17 mouse cellular contexts compared by ENCODE assay signal in the genomic region with DNA sequence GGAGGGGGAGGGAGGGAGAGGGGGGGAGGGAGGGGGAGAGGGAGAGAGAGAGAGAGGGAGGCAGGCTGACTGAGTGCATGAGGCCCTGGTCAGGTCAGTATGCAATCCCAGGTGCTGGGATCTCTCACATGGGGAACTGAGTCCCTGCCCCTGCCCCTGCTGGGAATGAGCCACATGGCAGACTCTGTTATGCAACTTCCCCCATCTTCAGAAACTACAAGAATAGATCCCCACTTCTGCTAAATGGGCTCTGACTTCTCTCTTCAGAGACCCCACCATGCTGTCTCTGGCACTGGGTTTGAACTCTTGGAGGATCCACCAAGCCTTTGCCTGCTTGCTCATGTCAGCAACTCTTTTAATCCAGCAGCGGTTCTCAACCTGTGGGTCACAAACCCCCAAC. TPM values are rescaled to one million over a fixed set of nuclear protein-coding genes. Genes with fewer than 3 reads are reported as not detected.
DNase-seq lines count a peak whose midpoint lies in the region; ATAC-seq and TF ChIP-seq lines count a peak whose summit lies in the region.
"Had no signal": no experiment of that assay in that cellular context is flagged by ENCODE, and none has a peak within 500 bp of the region (broad histone marks: within the 10 kb centered on the region; RNA-seq: fewer than 3 reads in every experiment).

No protein-coding gene starts in this region.

- H3K79me2 ChIP-seq in MEL (ENCODE audit: control insufficient read depth, insufficient read depth, low read length, poor library complexity): no peaks in the 10 kb centered on the region
- peaks cover 3% of the 10 kb centered on the region; the same call in 1 of the 2 replicates for H3K79me2 ChIP-seq in liver, adult 2 months (ENCODE audit: control insufficient read depth, insufficient read depth, low read length)

- no peak for TF ChIP-seq EP300 in MEL (IDR thresholded peaks at IDR 0.05; ENCODE audit: low read depth in 1 of 2, low read length in 2 of 2)

- no peak overlapping the region for H3K27ac ChIP-seq in kidney, adult 2 months (ENCODE audit: insufficient read depth, low read depth, low read length)
- no peak overlapping the region for H3K27ac ChIP-seq in MEL (ENCODE audit: control insufficient read depth, low read depth, low read length)
- H3K27ac ChIP-seq in liver, adult 2 months (replicated peaks; ENCODE audit: insufficient read depth, low read depth, low read length): peak overlapping the region; percentile 77
- no peak overlapping the region for H3K27ac ChIP-seq in hindbrain, embryonic 11.5 days (ENCODE audit: low read depth, low read length)
- H3K27ac ChIP-seq: midbrain, embryonic 13.5 days had no signal

- H3K36me3 ChIP-seq in kidney, adult 2 months (ENCODE audit: control insufficient read depth, insufficient read depth, low read length): no peaks in the 10 kb centered on the region
- no peaks in the 10 kb centered on the region; a peak in 1 of 4 replicates for H3K36me3 ChIP-seq in MEL (ENCODE audit: control insufficient read depth in 1 of 2, insufficient read depth in 2 of 2, low read length in 2 of 2)
- no peaks in the 10 kb centered on the region for H3K36me3 ChIP-seq in liver, adult 2 months (ENCODE audit: control insufficient read depth, insufficient read depth, low read length)
- peaks cover 74% of the 10 kb centered on the region for H3K36me3 ChIP-seq in megakaryocyte, embryonic 14.5 days (replicated peaks; ENCODE audit: low read length)
- H3K36me3 ChIP-seq in hindbrain, embryonic 11.5 days (ENCODE audit: control insufficient read depth, insufficient read depth, low read length): no peaks in the 10 kb centered on the region

- H3K4me2 ChIP-seq in hindbrain, embryonic 11.5 days (replicated peaks; ENCODE audit: low read depth, low read length): no peak overlapping the region
- H3K4me2 ChIP-seq: midbrain, embryonic 13.5 days had no signal

- H3K27me3 ChIP-seq in kidney, adult 2 months (replicated peaks; ENCODE audit: control insufficient read depth, insufficient read depth, low read length): no peaks in the 10 kb centered on the region
- no peaks in the 10 kb centered on the region for H3K27me3 ChIP-seq in MEL (ENCODE audit: control insufficient read depth in 1 of 2, insufficient read depth in 2 of 2, low read length in 2 of 2)
- H3K27me3 ChIP-seq in liver, adult 2 months (ENCODE audit: control insufficient read depth, insufficient read depth, low read length): no peaks in the 10 kb centered on the region
- no peaks in the 10 kb centered on the region for H3K27me3 ChIP-seq in megakaryocyte, embryonic 14.5 days (replicated peaks)
- H3K27me3 ChIP-seq in hindbrain, embryonic 11.5 days (ENCODE audit: control insufficient read depth, insufficient read depth, low read length): no peaks in the 10 kb centered on the region; the same call in 1 of the 2 replicates
- H3K27me3 ChIP-seq: midbrain, embryonic 13.5 days; Patski had no signal

- TF ChIP-seq RAD21 in MEL (IDR thresholded peaks at IDR 0.05; ENCODE audit: low read depth, low read length): no peak

- no peak for ATAC-seq in hindbrain, embryonic 11.5 days (ENCODE audit: low FRiP score)
- ATAC-seq: Patski had no signal

- WGBS in kidney, adult 2 months: 81% methylated on average over 1 of the region's 1 CpGs
- 70% methylated on average over 1 of the region's 1 CpGs for WGBS in liver, adult 2 months
- 95% methylated on average over 1 of the region's 1 CpGs for WGBS in hindbrain, embryonic 11.5 days

- no peaks in the 10 kb centered on the region for H3K9me3 ChIP-seq in MEL (replicated peaks; ENCODE audit: insufficient read depth, low read length)
- H3K9me3 ChIP-seq in megakaryocyte, embryonic 14.5 days: no peaks in the 10 kb centered on the region
- no peaks in the 10 kb centered on the region for H3K9me3 ChIP-seq in hindbrain, embryonic 11.5 days (ENCODE audit: control insufficient read depth, low read length)
- H3K9me3 ChIP-seq: midbrain, embryonic 13.5 days had no signal

- H3K4me1 ChIP-seq in kidney, adult 2 months (ENCODE audit: control insufficient read depth, insufficient read depth, low read length): peaks cover 35% of the 10 kb centered on the region
- H3K4me1 ChIP-seq in MEL (ENCODE audit: control insufficient read depth in 1 of 2, insufficient read depth in 2 of 2, low read length in 2 of 2): no peaks in the 10 kb centered on the region
- H3K4me1 ChIP-seq in liver, adult 2 months (ENCODE audit: control insufficient read depth, insufficient read depth, low read length): peaks cover 63% of the 10 kb centered on the region
- peaks cover 85% of the 10 kb centered on the region for H3K4me1 ChIP-seq in megakaryocyte, embryonic 14.5 days
- H3K4me1 ChIP-seq in hindbrain, embryonic 11.5 days (replicated peaks; ENCODE audit: control insufficient read depth, insufficient read depth, low read length): no peaks in the 10 kb centered on the region; the same call in 1 of the 2 replicates

- H3K9ac ChIP-seq in MEL (ENCODE audit: control insufficient read depth, low read depth, low read length, poor library complexity, severe bottlenecking): no peak overlapping the region
- peak overlapping the region; percentile 13; the same call in 1 of the 2 replicates for H3K9ac ChIP-seq in liver, adult 2 months (ENCODE audit: low read depth, low read length)
- no peak overlapping the region for H3K9ac ChIP-seq in hindbrain, embryonic 11.5 days (ENCODE audit: low read depth, low read length)
- H3K9ac ChIP-seq: forebrain, postnatal 0 days had no signal

- no peak overlapping the region for H3K4me3 ChIP-seq in kidney, adult 2 months (ENCODE audit: insufficient read depth, low read depth, low read length)
- no peak overlapping the region for H3K4me3 ChIP-seq in MEL (ENCODE audit: control insufficient read depth in 1 of 2, insufficient read depth in 1 of 2, low read depth in 2 of 2, low read length in 2 of 2)
- H3K4me3 ChIP-seq in liver, adult 2 months (ENCODE audit: insufficient read depth, low read depth, low read length): no peak overlapping the region
- H3K4me3 ChIP-seq in megakaryocyte, embryonic 14.5 days (replicated peaks): peak overlapping the region; percentile 78
- H3K4me3 ChIP-seq in hindbrain, embryonic 11.5 days (ENCODE audit: low read depth, low read length): no peak overlapping the region
- H3K4me3 ChIP-seq: midbrain, embryonic 13.5 days had no signal

- peak; percentile 34 for DNase-seq in kidney, adult 2 months
- DNase-seq in kidney, adult 18-20 months: no peak
- DNase-seq in MEL (ENCODE audit: low read depth, low spot score): peak; percentile 36
- peak; percentile 55 for DNase-seq in liver, adult 2 months (ENCODE audit: extremely low read depth, low read depth, low spot score)
- DNase-seq in frontal cortex, adult 2 months (ENCODE audit: extremely low spot score in 1 of 2, low spot score in 1 of 2): no peak
- DNase-seq in Muller cell, postnatal 12 days (ENCODE audit: inconsistent ontology term): no peak
- DNase-seq in hindbrain, embryonic 11.5 days (ENCODE audit: low spot score): no peak
- DNase-seq: adrenal gland, adult 2 months; forebrain, postnatal 0 days; gastrocnemius, postnatal 36 days; heart, postnatal 10 days; thymus, postnatal 14 days had no signal

- TF ChIP-seq CTCF in kidney, adult 2 months (conservative IDR thresholded peaks at IDR 0.05; ENCODE audit: insufficient read depth, insufficient read length, low read depth, low read length): no peak
- no peak for TF ChIP-seq CTCF in MEL (IDR thresholded peaks at IDR 0.05 in 2 of 3, conservative IDR thresholded peaks at IDR 0.05 in 1 of 3; ENCODE audit: control insufficient read depth in 1 of 3, insufficient read depth in 1 of 3, low read depth in 2 of 3, low read length in 3 of 3, poor library complexity in 1 of 3, severe bottlenecking in 1 of 3)
- TF ChIP-seq CTCF in liver, adult 2 months (IDR thresholded peaks at IDR 0.05; ENCODE audit: low read depth, low read length): no peak

- TF ChIP-seq POLR2A in kidney, adult 2 months (IDR thresholded peaks at IDR 0.05; ENCODE audit: low read depth, low read length): no peak
- no peak for TF ChIP-seq POLR2A in MEL (IDR thresholded peaks at IDR 0.05; ENCODE audit: control insufficient read depth in 1 of 2, insufficient read depth in 1 of 2, low read depth in 1 of 2, low read length in 2 of 2, poor library complexity in 1 of 2)
- no peak for TF ChIP-seq POLR2A in liver, adult 2 months (IDR thresholded peaks at IDR 0.05; ENCODE audit: extremely low read depth, insufficient read depth, low read length)

RNA-seq across cellular contexts. Expression of a gene that starts 11.7 kb away (rescaled TPM):
- polyA plus RNA-seq in kidney, adult 2 months (2012; rRNA removed): 39.1 and 43.0 TPM in 2 replicates
- total RNA-seq in MEL (2012; rRNA removed): 0.92 and 2.1 TPM in 2 replicates
- 1 to 10 TPM in 1 of 2 experiments, not detected in 1; 4.5 TPM for polyA plus RNA-seq in MEL (2012; ENCODE audit: insufficient read depth in 1 of 2, insufficient read length in 2 of 2, low read depth in 1 of 2, low replicate concordance in 2 of 2, missing spikeins in 1 of 2)
- 36.5 and 57.1 TPM in 2 replicates for total RNA-seq in liver, adult 2 months (2014; rRNA removed)
- 43.5 and 70.7 TPM in 2 replicates for polyA plus RNA-seq in liver, adult 2 months (2012; rRNA removed)
- polyA plus RNA-seq in megakaryocyte, embryonic 14.5 days (2012; ENCODE audit: insufficient read depth, low replicate concordance): 54.8 and 69.9 TPM in 2 replicates
- 12.0 and 15.2 TPM in 2 replicates for polyA plus RNA-seq in frontal cortex, adult 2 months (2012; rRNA removed)
- 1.8 TPM in 2 replicates for polyA plus RNA-seq in hindbrain, embryonic 11.5 days (2014; fragmentation: Nextera tagmentation; extraction: Ambion mirVana)

RNA-seq across cellular contexts. Expression of a gene that starts 13.4 kb away (rescaled TPM):
- polyA plus RNA-seq in kidney, adult 2 months (2012; rRNA removed): not detected in 2 replicates
- not detected in 2 replicates for total RNA-seq in MEL (2012; rRNA removed)
- not detected for polyA plus RNA-seq in MEL (2012; ENCODE audit: insufficient read depth in 1 of 2, insufficient read length in 2 of 2, low read depth in 1 of 2, low replicate concordance in 2 of 2, missing spikeins in 1 of 2)
- total RNA-seq in liver, adult 2 months (2014; rRNA removed): not detected in 2 replicates
- polyA plus RNA-seq in liver, adult 2 months (2012; rRNA removed): not detected in 2 replicates
- not detected in 2 replicates for polyA plus RNA-seq in megakaryocyte, embryonic 14.5 days (2012; ENCODE audit: insufficient read depth, low replicate concordance)
- not detected in 2 replicates for polyA plus RNA-seq in frontal cortex, adult 2 months (2012; rRNA removed)
- not detected in 2 replicates for polyA plus RNA-seq in hindbrain, embryonic 11.5 days (2014; fragmentation: Nextera tagmentation; extraction: Ambion mirVana)
- total RNA-seq: adrenal gland, adult 2 months; forebrain, postnatal 0 days; gastrocnemius, postnatal 36 days; heart, postnatal 10 days; left cerebral cortex, adult 8-10 months had no signal
- polyA plus RNA-seq: adrenal gland, adult 2 months; forebrain, postnatal 0 days; midbrain, embryonic 13.5 days; neural tube, embryonic 14.5 days; Patski had no signal

RNA-seq across cellular contexts. Expression of a gene that starts 14.6 kb away (rescaled TPM):
- polyA plus RNA-seq in kidney, adult 2 months (2012; rRNA removed): 114 and 125 TPM in 2 replicates
- 49.1 and 53.0 TPM in 2 replicates for total RNA-seq in MEL (2012; rRNA removed)
- polyA plus RNA-seq in MEL (2012; ENCODE audit: insufficient read depth in 1 of 2, insufficient read length in 2 of 2, low read depth in 1 of 2, low replicate concordance in 2 of 2, missing spikeins in 1 of 2): 10 to 100 TPM in 1 of 2 experiments, not detected in 1; 73.2 TPM
- total RNA-seq in liver, adult 2 months (2014; rRNA removed): 23.6 and 25.2 TPM in 2 replicates
- polyA plus RNA-seq in liver, adult 2 months (2012; rRNA removed): 82.4 and 86.1 TPM in 2 replicates
- 51.4 and 67.9 TPM in 2 replicates for polyA plus RNA-seq in megakaryocyte, embryonic 14.5 days (2012; ENCODE audit: insufficient read depth, low replicate concordance)
- 93.5 and 97.3 TPM in 2 replicates for polyA plus RNA-seq in frontal cortex, adult 2 months (2012; rRNA removed)
- polyA plus RNA-seq in hindbrain, embryonic 11.5 days (2014; fragmentation: Nextera tagmentation; extraction: Ambion mirVana): 127 and 129 TPM in 2 replicates

RNA-seq across cellular contexts. Expression of a gene that starts 39.3 kb away (rescaled TPM):
- 3.0 and 4.3 TPM in 2 replicates for polyA plus RNA-seq in kidney, adult 2 months (2012; rRNA removed)
- total RNA-seq in MEL (2012; rRNA removed): 0.10 and 0.12 TPM in 2 replicates
- polyA plus RNA-seq in MEL (2012; ENCODE audit: insufficient read depth in 1 of 2, insufficient read length in 2 of 2, low read depth in 1 of 2, low replicate concordance in 2 of 2, missing spikeins in 1 of 2): under 1 TPM in 1 of 2 experiments, not detected in 1; 0.21 TPM
- 0.18 and 0.54 TPM in 2 replicates for total RNA-seq in liver, adult 2 months (2014; rRNA removed)
- polyA plus RNA-seq in liver, adult 2 months (2012; rRNA removed): 0.56 and 1.6 TPM in 2 replicates
- polyA plus RNA-seq in megakaryocyte, embryonic 14.5 days (2012; ENCODE audit: insufficient read depth, low replicate concordance): 1.8 TPM in 1 of 2 replicates, not detected in the other
- 0.42 and 0.44 TPM in 2 replicates for polyA plus RNA-seq in frontal cortex, adult 2 months (2012; rRNA removed)
- polyA plus RNA-seq in hindbrain, embryonic 11.5 days (2014; fragmentation: Nextera tagmentation; extraction: Ambion mirVana): 0.11 and 0.32 TPM in 2 replicates
- total RNA-seq: forebrain, postnatal 0 days had no signal

RNA-seq across cellular contexts. Expression of a gene that starts 40.4 kb away (rescaled TPM):
- 29.5 and 34.2 TPM in 2 replicates for polyA plus RNA-seq in kidney, adult 2 months (2012; rRNA removed)
- total RNA-seq in MEL (2012; rRNA removed): 38.3 and 52.9 TPM in 2 replicates
- 10 to 100 TPM in 1 of 2 experiments, not detected in 1; 59.8 TPM for polyA plus RNA-seq in MEL (2012; ENCODE audit: insufficient read depth in 1 of 2, insufficient read length in 2 of 2, low read depth in 1 of 2, low replicate concordance in 2 of 2, missing spikeins in 1 of 2)
- 1.5 TPM in 2 replicates for total RNA-seq in liver, adult 2 months (2014; rRNA removed)
- 0.60 and 1.3 TPM in 2 replicates for polyA plus RNA-seq in liver, adult 2 months (2012; rRNA removed)
- 25.6 and 59.2 TPM in 2 replicates for polyA plus RNA-seq in megakaryocyte, embryonic 14.5 days (2012; ENCODE audit: insufficient read depth, low replicate concordance)
- 178 and 201 TPM in 2 replicates for polyA plus RNA-seq in frontal cortex, adult 2 months (2012; rRNA removed)
- 2.1 and 4.0 TPM in 2 replicates for polyA plus RNA-seq in hindbrain, embryonic 11.5 days (2014; fragmentation: Nextera tagmentation; extraction: Ambion mirVana)

Comparison
In these comparisons a context has a peak if more than half of its experiments do, and no peak if none do; other contexts are left out.
1. DNase-seq: peak in kidney, adult 2 months (single experiment), MEL (single experiment) and liver, adult 2 months (single experiment); none in kidney, adult 18-20 months (single experiment), frontal cortex, adult 2 months (0 of 2), Muller cell, postnatal 12 days (single experiment) and hindbrain, embryonic 11.5 days (single experiment).